Mouse (Mus musculus): Measurements from ENCODE around the gene Tmed1. TPM values are rescaled to one million over a fixed set of nuclear protein-coding genes. Genes with fewer than 3 reads are reported as not detected.

Tmed1 gene
- polyA plus RNA-seq, 1 experiment from 2014 or later, result 40.7 TPM

DNA sequence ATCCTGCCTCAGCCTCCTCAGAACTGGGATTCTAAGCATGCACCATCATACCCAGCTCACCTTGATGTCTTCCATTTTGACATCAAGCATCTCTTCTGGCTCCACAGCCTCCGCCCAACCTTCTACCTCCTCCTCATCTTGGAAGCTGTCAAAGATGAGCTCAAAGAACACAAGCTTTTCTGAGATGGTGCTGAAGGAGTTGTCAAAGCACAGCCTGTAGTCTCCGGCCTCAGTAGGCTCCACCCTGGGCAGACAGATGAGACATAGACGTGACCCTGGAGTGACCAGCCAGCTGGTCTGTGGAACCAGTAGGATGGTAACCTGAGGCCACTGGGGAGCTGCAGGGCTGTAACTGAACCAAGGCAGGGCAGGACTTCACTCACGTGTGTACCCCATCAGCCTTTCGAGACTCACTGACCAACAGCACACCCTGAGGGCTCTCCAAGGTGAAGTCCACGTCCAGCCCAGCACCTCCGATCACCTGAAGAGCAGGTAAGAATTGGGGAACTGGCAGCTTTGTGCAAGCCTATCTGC, 1.1 kb downstream of the Tmed1 start:
- H3K4me3 ChIP-seq (ENCODE audit: low read depth, low read length), result peak overlapping the region; percentile 67
- H3K27me3 ChIP-seq (ENCODE audit: control insufficient read depth, insufficient read depth, low read length), result no peaks in the 10 kb centered on the region
- DNase-seq (ENCODE audit: low spot score) (no peak), ATAC-seq (ENCODE audit: low FRiP score, low TSS enrichment) (no peak)
- H3K4me1 ChIP-seq (replicated peaks; ENCODE audit: control insufficient read depth, insufficient read depth), result 0 out of 2 replicates have a peak, but pooled peaks cover 3% of the 10 kb centered on the region
- peak overlapping the region; percentile 38; the same call in 1 of the 2 replicates for H3K9ac ChIP-seq (ENCODE audit: low read length)
- no peak overlapping the region for H3K27ac ChIP-seq (replicated peaks)
- peak overlapping the region; percentile 60 for H3K4me2 ChIP-seq (replicated peaks; ENCODE audit: low read depth)
- peaks cover 25% of the 10 kb centered on the region; the same call in 1 of the 2 replicates for H3K36me3 ChIP-seq (ENCODE audit: control insufficient read depth, insufficient read depth, low read length)
- H3K9me3 ChIP-seq (ENCODE audit: control insufficient read depth, low read length), result no peaks in the 10 kb centered on the region
- no peak for TF ChIP-seq CTCF (IDR thresholded peaks at IDR 0.05; ENCODE audit: low read depth)
- no peak for TF ChIP-seq EP300 (optimal IDR thresholded peaks at IDR 0.05)
- WGBS, result 67% methylated on average over 7 of the region's 7 CpGs

DNA sequence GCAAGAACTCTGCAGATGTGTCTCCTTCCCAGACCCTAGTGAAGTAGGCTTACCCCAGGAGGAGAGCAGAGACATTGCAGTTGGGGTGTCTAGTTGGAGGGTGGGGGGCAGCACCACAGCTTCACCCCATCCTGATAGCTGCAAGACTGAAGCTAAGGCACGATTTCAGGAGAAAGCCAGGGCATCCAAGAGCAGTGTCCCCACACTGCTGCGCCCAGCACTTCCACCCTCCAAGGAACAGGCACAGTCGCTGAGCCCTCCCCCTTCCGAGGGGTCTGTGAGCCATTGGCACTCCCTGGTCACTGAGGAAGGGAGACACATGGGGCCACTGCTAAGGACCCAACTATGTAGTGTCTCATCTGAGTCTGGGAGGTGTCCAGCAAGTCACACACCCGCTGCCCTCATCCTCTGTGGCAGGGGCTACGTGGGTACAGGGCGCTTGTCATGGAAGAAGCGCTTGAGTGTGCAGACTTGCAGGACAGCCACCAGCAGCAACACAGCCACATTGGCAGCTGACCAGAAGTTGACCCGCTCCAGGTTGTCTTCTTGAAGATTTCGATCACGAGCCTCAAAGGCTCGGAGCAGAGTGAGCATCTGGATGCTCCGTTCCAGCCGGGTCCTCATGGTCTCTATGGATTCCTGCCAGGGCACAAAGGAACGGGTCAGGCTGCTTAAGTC, 2.2 kb downstream of the Tmed1 start:
- no peak overlapping the region for H3K4me3 ChIP-seq (ENCODE audit: low read depth, low read length)

DNA sequence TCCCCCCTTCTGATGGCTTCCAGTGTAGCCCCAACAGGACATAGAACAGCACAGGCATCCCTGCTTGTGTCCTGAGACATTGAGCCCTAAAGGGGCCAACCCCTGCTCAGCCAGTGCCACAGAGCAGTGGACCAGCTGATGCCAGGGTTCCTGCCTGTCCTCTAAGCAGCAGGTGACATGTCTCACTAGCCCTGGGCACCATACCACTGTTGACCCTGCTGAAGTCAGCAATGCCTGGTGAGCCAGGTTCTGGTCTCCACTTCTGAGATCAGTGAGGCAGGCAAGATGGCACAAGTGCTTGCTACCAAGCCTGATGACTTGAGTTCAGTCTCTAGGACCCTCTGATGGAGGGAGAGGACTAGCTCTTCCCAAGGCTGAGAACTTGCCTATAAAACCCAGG, 4.3 kb downstream of the Tmed1 start:
- Histone ChIP-seq H3K4me1 (replicated peaks; ENCODE audit: control insufficient read depth, insufficient read depth) (0 out of 2 replicates have a peak, but pooled peaks cover 3% of the 10 kb centered on the region), H3K9me3 (ENCODE audit: control insufficient read depth, low read length) (no peaks in the 10 kb centered on the region), H3K4me3 (ENCODE audit: low read depth, low read length) (no peak overlapping the region), H3K36me3 (ENCODE audit: control insufficient read depth, insufficient read depth, low read length) (peaks cover 25% of the 10 kb centered on the region; the same call in 1 of the 2 replicates), H3K9ac (ENCODE audit: low read length) (no peak overlapping the region), H3K27ac (replicated peaks) (no peak overlapping the region), H3K4me2 (replicated peaks; ENCODE audit: low read depth) (no peak overlapping the region), H3K27me3 (ENCODE audit: control insufficient read depth, insufficient read depth, low read length) (no peaks in the 10 kb centered on the region)
- DNase-seq (ENCODE audit: low spot score) (no peak), ATAC-seq (ENCODE audit: low FRiP score, low TSS enrichment) (no peak)
- TF ChIP-seq EP300 (optimal IDR thresholded peaks at IDR 0.05) (no peak), CTCF (IDR thresholded peaks at IDR 0.05; ENCODE audit: low read depth) (no peak)

More for the DNA sequence above, 2.2 kb downstream of the Tmed1 start:
- Histone ChIP-seq H3K27ac (replicated peaks) (no peak overlapping the region), H3K4me1 (replicated peaks; ENCODE audit: control insufficient read depth, insufficient read depth) (0 out of 2 replicates have a peak, but pooled peaks cover 3% of the 10 kb centered on the region), H3K27me3 (ENCODE audit: control insufficient read depth, insufficient read depth, low read length) (no peaks in the 10 kb centered on the region), H3K9me3 (ENCODE audit: control insufficient read depth, low read length) (no peaks in the 10 kb centered on the region), H3K9ac (ENCODE audit: low read length) (no peak overlapping the region), H3K36me3 (ENCODE audit: control insufficient read depth, insufficient read depth, low read length) (peaks cover 25% of the 10 kb centered on the region; the same call in 1 of the 2 replicates), H3K4me2 (replicated peaks; ENCODE audit: low read depth) (no peak overlapping the region)
- no peak for DNase-seq (ENCODE audit: low spot score)
- TF ChIP-seq CTCF (IDR thresholded peaks at IDR 0.05; ENCODE audit: low read depth) (no peak), EP300 (optimal IDR thresholded peaks at IDR 0.05) (no peak)
- no peak for ATAC-seq (ENCODE audit: low FRiP score, low TSS enrichment)
- WGBS, result 91% methylated on average over 15 of the region's 15 CpGs

DNA sequence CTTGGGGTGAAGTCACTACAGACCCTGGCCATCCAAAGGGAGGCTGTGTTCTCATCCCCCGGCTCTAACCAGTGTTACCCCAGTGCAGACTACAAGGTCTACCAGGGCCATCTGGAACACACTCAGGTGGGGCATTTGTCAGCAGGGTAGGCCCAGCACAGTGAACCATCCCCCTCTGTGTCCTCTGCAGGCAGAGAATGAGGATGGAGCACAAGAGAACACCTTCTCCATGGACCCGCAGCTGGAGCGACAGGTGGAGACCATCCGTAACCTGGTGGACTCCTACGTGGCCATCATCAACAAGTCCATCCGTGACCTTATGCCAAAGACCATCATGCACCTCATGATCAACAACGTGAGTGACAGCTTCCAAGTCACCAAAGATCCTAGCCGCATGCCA, 6.7 kb downstream of the Tmed1 start:
- DNase-seq (ENCODE audit: low spot score), result no peak
- no peak overlapping the region for H3K4me2 ChIP-seq (replicated peaks; ENCODE audit: low read depth)
- no peak overlapping the region for H3K27ac ChIP-seq (replicated peaks)
- no peaks in the 10 kb centered on the region for H3K27me3 ChIP-seq (ENCODE audit: control insufficient read depth, insufficient read depth, low read length)
- WGBS, result 95% methylated on average over 8 of the region's 8 CpGs
- H3K4me1 ChIP-seq (replicated peaks; ENCODE audit: control insufficient read depth, insufficient read depth), result no peaks in the 10 kb centered on the region
- TF ChIP-seq CTCF (IDR thresholded peaks at IDR 0.05; ENCODE audit: low read depth) (no peak), EP300 (optimal IDR thresholded peaks at IDR 0.05) (no peak)
- no peak for ATAC-seq (ENCODE audit: low FRiP score, low TSS enrichment)
- H3K4me3 ChIP-seq (ENCODE audit: low read depth, low read length), result no peak overlapping the region
- no peak overlapping the region for H3K9ac ChIP-seq (ENCODE audit: low read length)
- peaks cover 26% of the 10 kb centered on the region for H3K36me3 ChIP-seq (ENCODE audit: control insufficient read depth, insufficient read depth, low read length)
- no peaks in the 10 kb centered on the region for H3K9me3 ChIP-seq (ENCODE audit: control insufficient read depth, low read length)

DNA sequence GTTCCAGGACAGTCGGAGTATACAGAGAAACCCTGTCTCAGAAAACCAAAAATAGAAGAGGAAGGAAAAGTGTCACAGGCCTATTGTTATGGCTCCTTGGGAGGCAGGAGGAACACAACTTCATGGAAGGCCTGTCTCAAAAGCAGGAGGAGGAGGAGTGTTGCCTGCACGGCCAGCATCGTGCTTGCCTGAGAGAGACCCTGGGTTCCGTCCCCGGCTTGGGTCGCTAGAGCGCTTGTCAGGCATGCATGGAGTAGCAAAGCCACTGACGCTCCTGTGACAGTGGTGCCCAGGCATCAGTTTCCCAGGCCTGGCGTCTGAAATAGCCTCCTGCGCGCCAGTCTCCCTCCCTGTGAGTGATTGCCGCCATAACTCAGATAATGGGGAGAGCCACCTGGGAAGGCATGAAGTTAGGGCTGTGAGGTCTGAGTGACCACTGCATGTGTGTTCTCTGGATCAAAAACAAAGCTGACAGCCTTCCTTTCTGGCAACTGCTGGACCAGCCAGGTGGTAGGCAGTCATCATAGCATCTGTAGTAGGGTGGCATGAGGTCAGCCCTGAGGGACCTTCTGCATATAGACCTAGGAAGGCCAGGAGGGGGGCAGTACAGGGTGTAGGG, 11.7 kb downstream of the Tmed1 start:
- Histone ChIP-seq H3K36me3 (ENCODE audit: control insufficient read depth, insufficient read depth, low read length) (peaks cover 10% of the 10 kb centered on the region), H3K9me3 (ENCODE audit: control insufficient read depth, low read length) (no peaks in the 10 kb centered on the region), H3K4me3 (ENCODE audit: low read depth, low read length) (no peak overlapping the region), H3K27ac (replicated peaks) (no peak overlapping the region), H3K27me3 (ENCODE audit: control insufficient read depth, insufficient read depth, low read length) (no peaks in the 10 kb centered on the region), H3K4me2 (replicated peaks; ENCODE audit: low read depth) (no peak overlapping the region), H3K9ac (ENCODE audit: low read length) (no peak overlapping the region), H3K4me1 (replicated peaks; ENCODE audit: control insufficient read depth, insufficient read depth) (no peaks in the 10 kb centered on the region)
- ATAC-seq (ENCODE audit: low FRiP score, low TSS enrichment) (no peak), DNase-seq (ENCODE audit: low spot score) (no peak)
- WGBS, result 89% methylated on average over 12 of the region's 12 CpGs
- TF ChIP-seq CTCF (IDR thresholded peaks at IDR 0.05; ENCODE audit: low read depth) (no peak), EP300 (optimal IDR thresholded peaks at IDR 0.05) (no peak)

DNA sequence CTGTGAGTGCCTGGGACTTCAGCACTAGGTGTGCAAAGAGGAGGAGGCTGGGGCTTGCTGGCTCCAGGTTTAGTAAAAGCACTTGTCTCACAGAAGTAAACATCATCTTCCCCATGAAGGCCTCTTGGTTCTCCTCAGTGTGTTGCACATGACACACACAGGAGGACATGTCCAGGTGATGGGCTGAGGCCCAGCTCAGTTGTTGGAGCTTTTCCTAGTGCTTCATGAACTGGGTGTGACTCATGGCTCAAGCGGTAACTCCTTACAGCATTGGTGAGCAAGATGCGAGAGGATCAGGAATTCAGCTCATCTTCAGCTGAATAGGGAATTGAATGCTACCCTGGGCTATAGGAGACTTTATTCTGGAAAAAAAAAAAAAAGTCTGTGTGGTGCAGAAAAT, 12.4 kb downstream of the Tmed1 start:
- TF ChIP-seq EP300 (optimal IDR thresholded peaks at IDR 0.05) (no peak), CTCF (IDR thresholded peaks at IDR 0.05; ENCODE audit: low read depth) (no peak)
- Histone ChIP-seq H3K27me3 (ENCODE audit: control insufficient read depth, insufficient read depth, low read length) (no peaks in the 10 kb centered on the region), H3K9me3 (ENCODE audit: control insufficient read depth, low read length) (no peaks in the 10 kb centered on the region), H3K4me1 (replicated peaks; ENCODE audit: control insufficient read depth, insufficient read depth) (no peaks in the 10 kb centered on the region), H3K4me2 (replicated peaks; ENCODE audit: low read depth) (no peak overlapping the region), H3K9ac (ENCODE audit: low read length) (no peak overlapping the region), H3K36me3 (ENCODE audit: control insufficient read depth, insufficient read depth, low read length) (peaks cover 10% of the 10 kb centered on the region), H3K4me3 (ENCODE audit: low read depth, low read length) (no peak overlapping the region), H3K27ac (replicated peaks) (no peak overlapping the region; the same call in 1 of the 2 replicates)
- WGBS, result 87% methylated on average over 2 of the region's 2 CpGs
- ATAC-seq (ENCODE audit: low FRiP score, low TSS enrichment) (no peak), DNase-seq (ENCODE audit: low spot score) (no peak)
